Mouse (Mus musculus) urinary bladder, postnatal 14 days (tissue): ENCODE results near the gene Tmem141.

ENCODE experiments used
- DNase-seq: peaks from one replicate; pipeline ENCODE4 v3.0.0; 2021; ENCODE audit warnings: low spot score

Tmem141 gene

GRCm38 (mm10) chr2:25621229-25622200 lies at the start of gene Tmem141:
Gene Tmem141 (minus strand): TSS chr2:25622005.
- peak; percentile 94 for DNase-seq

- no peak for DNase-seq
These were observed 44.7 kb upstream of the Tmem141 start for GRCm38 (mm10) chr2:25666516-25666915.

GRCm38 (mm10) chr2:25664125-25664524 lies 42.3 kb upstream of the Tmem141 start:
- DNase-seq, result no peak

GRCm38 (mm10) chr2:25663511-25663910 lies 41.7 kb upstream of the Tmem141 start:
- DNase-seq, result peak; percentile 75

GRCm38 (mm10) chr2:25661245-25661970 lies 39.6 kb upstream of the Tmem141 start:
- no peak for DNase-seq

- DNase-seq, result no peak
These were observed 38.5 kb upstream of the Tmem141 start for GRCm38 (mm10) chr2:25660279-25660678.

- no peak for DNase-seq
These were observed 35.8 kb upstream of the Tmem141 start, which contains the start of gene Lcn5 for GRCm38 (mm10) chr2:25657652-25658051. Gene Lcn5 (plus strand): TSS chr2:25657952.

- DNase-seq, result no peak
These were observed 35.4 kb upstream of the Tmem141 start for GRCm38 (mm10) chr2:25657246-25657645.

GRCm38 (mm10) chr2:25656691-25657090 lies 34.9 kb upstream of the Tmem141 start:
- peak; percentile 18 for DNase-seq

GRCm38 (mm10) chr2:25654502-25654901 lies 32.7 kb upstream of the Tmem141 start:
- DNase-seq, result peak; percentile 23

GRCm38 (mm10) chr2:25652902-25653301 lies 31.1 kb upstream of the Tmem141 start, which contains the start of gene Lcn8:
Gene Lcn8 (plus strand): TSS chr2:25653120.
- DNase-seq, result no peak

GRCm38 (mm10) chr2:25639890-25640289 lies 18.1 kb upstream of the Tmem141 start:
- DNase-seq, result peak; percentile 41

GRCm38 (mm10) chr2:25634046-25634445 lies 12.2 kb upstream of the Tmem141 start:
- no peak for DNase-seq

- DNase-seq, result no peak
These were observed 11.8 kb upstream of the Tmem141 start for GRCm38 (mm10) chr2:25633616-25634015.

GRCm38 (mm10) chr2:25628738-25629137 lies 6.9 kb upstream of the Tmem141 start:
- DNase-seq, result no peak

GRCm38 (mm10) chr2:25627811-25628210 lies 6.0 kb upstream of the Tmem141 start, which contains the start of gene Fcna:
Gene Fcna (minus strand): TSS chr2:25628030.
- DNase-seq, result no peak

- no peak for DNase-seq
These were observed 4.2 kb upstream of the Tmem141 start for GRCm38 (mm10) chr2:25625986-25626385.

- no peak for DNase-seq
These were observed 965 bp downstream of the Tmem141 start for GRCm38 (mm10) chr2:25620852-25621228.

- DNase-seq, result no peak
These were observed 1.4 kb downstream of the Tmem141 start for GRCm38 (mm10) chr2:25620386-25620785.

- DNase-seq, result no peak
These were observed 4.2 kb downstream of the Tmem141 start, which contains the start of gene Ccdc183 for GRCm38 (mm10) chr2:25617578-25617977. Gene Ccdc183 (minus strand): TSS chr2:25617678.

GRCm38 (mm10) chr2:25616398-25616797 lies 5.4 kb downstream of the Tmem141 start:
- no peak for DNase-seq

GRCm38 (mm10) chr2:25608671-25609070 lies 13.1 kb downstream of the Tmem141 start:
- no peak for DNase-seq
